Mouse (Mus musculus) layer of hippocampus, adult 11-12 months (tissue): Measurements from ENCODE around the gene Fsip2.

Experiments used
- DNase-seq: peaks from one replicate; pipeline ENCODE4 v3.0.0; 2022; ENCODE audit warnings: low spot score

The Fsip2 gene

GRCm38 (mm10) chr2:82943472-82943871, at the start of gene Fsip2:
Gene Fsip2 (plus strand): TSS chr2:82943634.
- no peak for DNase-seq

- no peak for DNase-seq
These were observed 20.0 kb downstream of the Fsip2 start for GRCm38 (mm10) chr2:82963443-82963842.

DNA sequence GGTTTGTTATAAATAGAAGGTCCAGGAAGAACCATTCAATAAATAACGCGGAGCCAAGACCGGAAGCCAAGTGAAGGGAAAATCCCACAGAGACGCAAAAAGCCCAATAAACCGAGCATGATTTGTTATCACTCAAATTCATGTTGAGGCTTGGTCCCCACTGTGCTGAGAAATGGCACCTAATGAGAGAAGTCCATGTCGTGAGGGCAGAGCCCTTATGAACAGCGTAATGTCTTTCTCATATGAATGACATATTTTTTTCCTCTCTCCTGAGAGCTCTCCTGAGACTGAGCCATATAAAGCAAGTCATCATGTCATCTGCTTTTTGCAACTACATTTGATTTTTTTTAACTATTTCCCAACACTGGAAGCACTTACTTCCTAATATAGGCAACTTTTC, 82.4 kb downstream of the Fsip2 start:
- no peak for DNase-seq

- peak; percentile 48 for DNase-seq
These were observed 109.7 kb downstream of the Fsip2 start for GRCm38 (mm10) chr2:83052914-83053690.
